Mouse (Mus musculus): ENCODE measurements around the gene Disp2. TPM values are rescaled to one million over a fixed set of nuclear protein-coding genes. Genes with fewer than 3 reads are reported as not detected.
A peak's percentile ranks its signal among the peaks of the same experiment; 100 is the strongest.

Disp2 gene
- total RNA-seq, 2 experiments from 2014 or later = 177 to 187 TPM

GRCm38 (mm10) chr2:118812724-118813123, 33.2 kb downstream of the Disp2 start:
- intact Hi-C loops (cut with DNase I) = no loop called here
- no peak for DNase-seq (ENCODE audit: extremely low spot score in 1 of 2, low spot score in 2 of 2)

GRCm38 (mm10) chr2:118813981-118814836, 34.7 kb downstream of the Disp2 start, which contains the start of gene Knstrn:
Knstrn (plus strand) TSS chr2:118814003.
- intact Hi-C loops (cut with DNase I) = no loop called here
- DNase-seq (ENCODE audit: extremely low spot score in 1 of 2, low spot score in 2 of 2) = peak; percentile 86 to 91

- DNase-seq (ENCODE audit: extremely low spot score in 1 of 2, low spot score in 2 of 2) = no peak
- intact Hi-C loops (cut with DNase I) = no loop called here
Observed at GRCm38 (mm10) chr2:118822800-118823199, 43.3 kb downstream of the Disp2 start.

- intact Hi-C loops (cut with DNase I) = no loop called here
- DNase-seq (ENCODE audit: extremely low spot score in 1 of 2, low spot score in 2 of 2) = no peak
Observed at GRCm38 (mm10) chr2:118824396-118824795, 44.9 kb downstream of the Disp2 start.

- intact Hi-C loops (cut with DNase I) = no loop called here
- no peak for DNase-seq (ENCODE audit: extremely low spot score in 1 of 2, low spot score in 2 of 2)
Observed at GRCm38 (mm10) chr2:118829096-118829495, 49.6 kb downstream of the Disp2 start.

GRCm38 (mm10) chr2:118834061-118834460, 54.5 kb downstream of the Disp2 start:
- no peak for DNase-seq (ENCODE audit: extremely low spot score in 1 of 2, low spot score in 2 of 2)
- intact Hi-C loops (cut with DNase I) = no loop called here

- DNase-seq (ENCODE audit: extremely low spot score in 1 of 2, low spot score in 2 of 2) = no peak
- intact Hi-C loops (cut with DNase I) = no loop called here
Observed at GRCm38 (mm10) chr2:118835115-118835514, 55.6 kb downstream of the Disp2 start.

- no peak for DNase-seq (ENCODE audit: extremely low spot score in 1 of 2, low spot score in 2 of 2)
- intact Hi-C loops (cut with DNase I) = no loop called here
Observed at GRCm38 (mm10) chr2:118838330-118838729, 58.8 kb downstream of the Disp2 start.

- intact Hi-C loops (cut with DNase I) = no loop called here
- DNase-seq (ENCODE audit: extremely low spot score in 1 of 2, low spot score in 2 of 2) = no peak
Observed at GRCm38 (mm10) chr2:118841186-118841585, 61.7 kb downstream of the Disp2 start.

- intact Hi-C loops (cut with DNase I) = no loop called here
- DNase-seq (ENCODE audit: extremely low spot score in 1 of 2, low spot score in 2 of 2) = no peak
Observed at GRCm38 (mm10) chr2:118841774-118842173, 62.3 kb downstream of the Disp2 start.

- intact Hi-C loops (cut with DNase I) = no loop called here
- no peak for DNase-seq (ENCODE audit: extremely low spot score in 1 of 2, low spot score in 2 of 2)
Observed at GRCm38 (mm10) chr2:118844427-118844826, 64.9 kb downstream of the Disp2 start.

- DNase-seq (ENCODE audit: extremely low spot score in 1 of 2, low spot score in 2 of 2) = peak in 1 of 2 experiments; percentile 47
- intact Hi-C loops (cut with DNase I) = no loop called here
Observed at GRCm38 (mm10) chr2:118846246-118846645, 66.7 kb downstream of the Disp2 start.

GRCm38 (mm10) chr2:118851756-118852155, 72.2 kb downstream of the Disp2 start:
- intact Hi-C loops (cut with DNase I) = no loop called here
- DNase-seq (ENCODE audit: extremely low spot score in 1 of 2, low spot score in 2 of 2) = no peak

Other genes with a start within 250 kb of the Disp2 start
- 1 to 10 TPM; 4.0 to 5.2 TPM for gene Bmf, start 230.0 kb upstream of the Disp2 start, total RNA-seq (2021)
- 1 to 10 TPM; 2.8 to 4.5 TPM for gene Bub1b, start 181.5 kb upstream of the Disp2 start, total RNA-seq (2021)
- 100 to 1,000 TPM; 168 to 174 TPM for gene Pak6, start 116.4 kb upstream of the Disp2 start, total RNA-seq (2021)
- gene Ankrd63, start 75.8 kb upstream of the Disp2 start, total RNA-seq (2021) = 1 to 10 TPM; 5.9 to 8.9 TPM
- 1 to 10 TPM; 2.2 to 3.3 TPM for gene Plcb2, start 51.3 kb upstream of the Disp2 start, total RNA-seq (2021)
- 10 to 100 TPM; 26.1 to 28.5 TPM for gene Inafm2, start 34.0 kb upstream of the Disp2 start, total RNA-seq (2021)
- 1 to 10 TPM; 2.3 to 2.4 TPM for gene Ccdc9b, start 17.1 kb upstream of the Disp2 start, total RNA-seq (2021)
- not detected for gene Phgr1, start 7.0 kb upstream of the Disp2 start, total RNA-seq (2021)
- gene Knstrn, start 34.3 kb downstream of the Disp2 start, total RNA-seq (2021) = 1 to 10 TPM; 3.3 to 3.5 TPM
- 10 to 100 TPM; 63.1 to 70.0 TPM for gene Ivd, start 82.2 kb downstream of the Disp2 start, total RNA-seq (2021)
- 10 to 100 TPM; 29.9 to 32.1 TPM for gene Bahd1, start 120.7 kb downstream of the Disp2 start, total RNA-seq (2021)
- 1 to 10 TPM; 2.4 to 2.9 TPM for gene Chst14, start 146.8 kb downstream of the Disp2 start, total RNA-seq (2021)
- gene Ccdc32, start 249.7 kb downstream of the Disp2 start, total RNA-seq (2021) = 10 to 100 TPM; 61.6 to 61.8 TPM